Mouse (Mus musculus) heart, adult 2 months (tissue): ENCODE results near the gene Idnk.

Experiments
- CTCF ChIP-seq: fragments of 200-600 bp; IDR thresholded peaks from 2 replicates; pipeline ENCODE4 v1.8.1; 2022; ENCODE audit warnings: antibody characterized with exemption, mild to moderate bottlenecking, moderate library complexity
- POLR2A ChIP-seq: fragments of 200-500 bp; IDR thresholded peaks from 2 replicates; pipeline ENCODE4 v1.6.1; 2011; ENCODE audit warnings: mild to moderate bottlenecking, low read depth, low read length, control low read depth; ENCODE audit not compliant: insufficient read depth

DNA sequence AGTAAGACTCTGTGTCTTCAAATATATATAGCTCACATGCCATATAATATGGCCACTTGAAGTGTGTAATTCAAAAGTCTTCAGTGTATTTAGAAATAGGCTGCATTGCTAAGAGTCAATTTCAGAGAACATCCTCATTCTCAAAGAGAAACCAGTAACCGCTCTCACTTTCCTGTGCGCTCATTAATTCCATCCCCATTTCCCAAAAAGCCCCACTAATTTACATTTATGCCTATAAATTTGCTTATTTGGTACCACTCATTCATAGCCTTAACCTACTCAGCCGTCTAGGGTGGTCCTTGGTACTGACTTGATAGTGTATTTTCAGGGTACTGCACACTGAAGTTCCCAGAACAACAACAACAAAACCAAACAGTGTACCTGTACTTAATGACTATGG, 44.5 kb downstream of the Idnk start:
- TF ChIP-seq POLR2A (no peak), CTCF (no peak)
